Mouse (Mus musculus) hindbrain, embryonic 11.5 days (tissue): ENCODE measurements around the gene Kalrn. TPM values are rescaled to one million over a fixed set of nuclear protein-coding genes. Genes with fewer than 3 reads are reported as not detected.

Experiments used
- polyA plus RNA-seq: library from polyadenylated mRNA; unstranded; fragments of >200 nt; fragmentation: Nextera tagmentation; extraction: Ambion mirVana; gene quantifications from 2 replicates; pipeline ENCODE4 v1.2.1, GENCODE M21; 2014

Kalrn gene
- polyA plus RNA-seq, 1 experiment from 2014 or later: 25.6 TPM

Other genes with a start within 250 kb of the Kalrn start
- gene Ropn1, start 76.4 kb upstream of the Kalrn start, polyA plus RNA-seq: not detected in 2 replicates
- 11.3 and 11.4 TPM in 2 replicates for gene Ccdc14, start 117.1 kb upstream of the Kalrn start, polyA plus RNA-seq
- 3.7 and 4.5 TPM in 2 replicates for gene Mylk, start 171.7 kb upstream of the Kalrn start, polyA plus RNA-seq